Mouse (Mus musculus): ENCODE data around the gene Mlh1.

DNA sequence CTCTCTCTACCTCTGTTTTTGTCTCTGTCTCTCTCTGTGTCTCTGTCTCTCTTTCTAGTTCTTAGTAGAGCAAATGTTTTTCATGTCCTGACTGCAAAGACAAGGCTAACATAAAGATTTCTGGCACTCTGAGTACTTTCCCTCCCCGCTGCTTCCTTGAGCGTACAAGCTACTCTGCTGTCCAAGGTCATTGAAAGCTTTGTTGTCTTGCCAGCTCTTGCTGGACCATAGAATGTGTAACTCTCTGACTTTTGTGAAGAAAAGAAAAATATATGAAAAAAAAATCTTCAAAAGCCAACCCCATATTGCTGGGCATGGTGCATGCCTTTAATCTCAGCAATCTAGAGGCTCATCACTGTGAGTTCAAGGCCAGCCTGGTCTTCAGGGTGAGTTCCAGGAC is 27.0 kb upstream of the Mlh1 start:
- no peak for TF ChIP-seq POLR2A (IDR thresholded peaks at IDR 0.05; ENCODE audit: insufficient read length, low read depth)
- no peak for TF ChIP-seq USF1 (IDR thresholded peaks at IDR 0.05; ENCODE audit: low read depth)
- TF ChIP-seq MYOG (IDR thresholded peaks at IDR 0.05; ENCODE audit: control insufficient read depth in 1 of 3, insufficient read depth in 1 of 3, insufficient read length in 2 of 3, low read depth in 2 of 3): no peak
- no peak for TF ChIP-seq SRF (IDR thresholded peaks at IDR 0.05; ENCODE audit: control insufficient read depth, insufficient read length, low read depth)
- no peak for TF ChIP-seq POLR2AphosphoS2 (IDR thresholded peaks at IDR 0.05; ENCODE audit: insufficient read length, low read depth)
- no peak for TF ChIP-seq TCF12 (IDR thresholded peaks at IDR 0.05; ENCODE audit: insufficient read depth, poor library complexity, severe bottlenecking)
- TF ChIP-seq MAX (IDR thresholded peaks at IDR 0.05; ENCODE audit: low read depth): no peak
- no peak for TF ChIP-seq E2F4 (IDR thresholded peaks at IDR 0.05; ENCODE audit: insufficient read depth)
- TF ChIP-seq TCF3 (IDR thresholded peaks at IDR 0.05; ENCODE audit: insufficient read length, low read depth): no peak
- no peak for TF ChIP-seq MYOD1 (IDR thresholded peaks at IDR 0.05; ENCODE audit: control insufficient read depth in 1 of 3, insufficient read length in 2 of 3, low read depth in 2 of 3)
- no peak for TF ChIP-seq CEBPB (IDR thresholded peaks at IDR 0.05; ENCODE audit: insufficient read depth, poor library complexity, severe bottlenecking)
